Mouse (Mus musculus) gastrocnemius, postnatal 10 days (tissue): Measurements from ENCODE around the gene Cldn13. TPM values are rescaled to one million over a fixed set of nuclear protein-coding genes. Genes with fewer than 3 reads are reported as not detected.
"Not testable (repeated sequence)": the region's sequence is repeated elsewhere in the genome, so short reads cannot be mapped to it uniquely, and the experiment has no call there.

Experiments
- DNase-seq: peaks from one replicate; pipeline ENCODE4 v3.0.0; 2021; ENCODE audit warnings: mixed read lengths
- total RNA-seq, 2 experiments: library from RNA; stranded (reverse); gene quantifications; 2 replicates each; pipeline ENCODE4 v1.2.3; 2021

Gene Cldn13
- total RNA-seq, 2 experiments from 2014 or later = 0.84 TPM; not detected in 1

DNA sequence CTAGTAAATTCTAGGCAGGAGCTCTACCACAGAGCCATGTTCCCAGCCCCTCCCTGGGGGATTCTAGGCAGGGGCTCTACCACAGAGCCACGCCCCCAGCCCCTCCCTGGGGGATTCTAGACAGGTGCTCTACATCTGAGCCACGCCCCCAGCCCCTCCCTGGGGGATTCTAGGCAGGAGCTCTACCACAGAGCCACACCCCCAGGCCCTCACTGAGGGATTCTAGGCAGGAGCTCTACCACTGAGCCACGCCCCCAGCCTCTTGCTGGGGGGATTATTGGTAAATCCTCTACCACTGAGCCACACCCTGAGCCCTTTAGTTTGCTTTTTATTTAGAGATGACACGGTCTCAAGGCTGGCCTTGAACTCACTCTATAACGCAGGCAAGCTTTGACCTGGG is 18.4 kb upstream of the Cldn13 start:
- not testable (repeated sequence) for DNase-seq

DNA sequence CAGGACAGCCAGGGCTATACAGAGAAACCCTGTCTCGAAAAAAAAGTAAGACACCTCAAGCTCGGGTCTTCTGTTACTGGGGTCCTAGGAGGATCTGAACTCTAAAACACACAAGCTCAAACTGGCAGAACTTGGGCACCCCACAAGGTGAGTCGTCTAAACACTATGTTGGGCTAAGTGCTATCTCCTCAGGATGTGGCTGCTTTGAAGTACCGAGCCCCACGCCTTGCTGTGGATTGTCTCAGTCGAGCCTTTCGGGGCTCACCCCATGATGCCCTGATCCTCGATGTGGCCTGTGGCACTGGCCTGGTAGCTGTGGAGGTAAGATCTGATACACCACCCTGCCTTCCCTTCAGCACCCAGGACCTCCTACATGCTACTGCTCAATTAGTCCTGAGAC is 18.0 kb upstream of the Cldn13 start:
- DNase-seq = no peak

- peak; percentile 53 for DNase-seq
Measured at GRCm38 (mm10) chr5:134932903-134933276, 17.6 kb upstream of the Cldn13 start.

DNA sequence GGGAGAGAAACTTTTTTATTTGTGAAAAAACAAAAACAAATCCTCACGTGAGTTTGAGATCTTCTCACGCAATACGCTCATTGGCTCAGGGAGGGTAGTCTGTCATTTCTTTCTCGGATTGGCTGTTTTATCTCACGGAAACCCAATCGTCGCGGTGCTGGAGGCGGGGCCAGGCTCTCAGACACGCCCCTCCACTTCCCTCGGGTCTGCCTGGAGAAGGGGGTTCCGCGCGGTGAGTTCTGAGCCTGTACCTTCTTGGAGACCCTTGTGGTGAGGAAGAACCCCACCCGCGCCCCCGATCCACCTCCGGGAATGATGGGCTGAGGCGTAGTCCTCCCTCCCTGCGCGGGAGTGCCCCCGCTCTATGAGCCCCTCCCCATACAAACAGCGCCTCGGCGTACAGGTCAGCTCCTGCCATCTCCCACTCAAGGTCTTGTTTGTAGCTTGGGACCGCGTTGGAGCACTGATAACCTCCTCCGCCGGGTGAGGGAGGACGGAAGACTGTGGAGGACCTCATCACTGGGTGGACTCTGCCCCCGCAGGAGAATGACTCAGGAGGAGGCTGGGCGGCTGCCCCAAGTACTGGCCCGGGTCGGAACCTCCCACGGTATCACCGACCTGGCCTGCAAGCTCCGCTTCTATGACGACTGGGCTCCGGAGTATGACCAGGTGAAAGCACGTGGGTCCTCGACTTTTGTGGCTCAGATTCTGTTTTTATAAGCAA is 17.0 kb upstream of the Cldn13 start, which contains the start of gene Mettl27:
TSS of gene Mettl27 (plus strand) at position 190 of the 724 bp plus-strand sequence.
- peak; percentile 81 for DNase-seq

DNA sequence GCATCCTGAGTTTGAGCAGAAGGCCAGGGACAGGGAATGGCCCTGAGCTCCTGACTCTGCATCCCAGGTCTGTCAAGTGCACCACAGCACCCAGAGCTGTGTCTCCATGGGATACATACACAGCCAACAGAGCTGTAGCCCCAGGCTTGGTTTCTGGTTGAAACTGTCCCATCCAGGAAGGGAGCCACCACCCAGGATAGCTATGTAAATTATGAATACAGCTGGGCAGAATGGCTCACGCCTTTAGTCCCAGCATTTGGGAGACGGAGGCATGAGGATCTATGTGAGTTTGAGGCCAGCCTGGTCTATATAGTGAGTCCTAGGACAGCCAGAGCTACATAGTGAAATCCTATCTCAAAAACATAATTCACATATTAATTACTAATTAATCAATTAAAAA is 14.7 kb upstream of the Cldn13 start:
- no peak for DNase-seq

- DNase-seq = no peak
Measured at GRCm38 (mm10) chr5:134926726-134927125, 11.4 kb upstream of the Cldn13 start.

DNA sequence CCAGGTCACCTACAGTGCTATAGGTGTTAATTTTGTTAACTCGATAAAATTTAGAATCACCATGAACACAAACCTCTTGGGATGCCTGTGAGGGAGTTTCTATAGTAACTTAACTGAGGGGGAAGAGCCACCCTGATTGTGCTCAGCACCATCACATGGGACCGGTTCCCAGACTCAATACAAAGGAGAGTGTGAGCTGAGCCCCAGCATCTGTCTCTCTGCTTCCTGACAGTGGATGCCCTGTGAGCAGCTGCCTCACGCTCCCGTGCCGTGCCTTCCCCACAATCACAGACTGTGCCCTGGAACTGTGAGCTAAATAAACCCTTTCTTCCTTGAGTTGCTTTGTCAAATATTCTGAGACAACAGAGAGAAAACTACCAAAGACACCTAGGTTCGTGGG is 7.8 kb upstream of the Cldn13 start:
- no peak for DNase-seq

- DNase-seq = no peak
Measured at GRCm38 (mm10) chr5:134921106-134921505, 5.8 kb upstream of the Cldn13 start.

GRCm38 (mm10) chr5:134920106-134920687 is 4.9 kb upstream of the Cldn13 start:
- no peak for DNase-seq

DNA sequence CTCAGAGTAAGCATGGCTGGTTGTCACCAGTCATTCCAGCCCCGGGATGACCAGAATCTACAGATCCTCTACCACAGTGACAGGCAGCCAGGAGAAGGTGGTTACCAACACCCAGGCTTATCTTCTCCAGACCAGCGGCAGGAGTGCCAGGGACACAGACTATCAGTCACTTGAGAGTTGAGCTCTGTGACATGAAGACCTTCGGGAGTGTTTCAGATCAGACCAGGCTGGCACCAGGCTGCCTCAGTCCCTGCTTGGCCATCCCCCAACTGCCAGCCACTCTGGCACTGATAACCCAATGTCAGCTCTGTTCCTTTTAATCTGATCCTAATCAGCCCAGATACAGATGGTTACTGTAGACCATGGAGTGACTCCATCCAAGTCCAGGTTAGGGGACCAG is 3.8 kb upstream of the Cldn13 start:
- no peak for DNase-seq

- peak; percentile 64 for DNase-seq
Measured at GRCm38 (mm10) chr5:134918071-134918832, 2.9 kb upstream of the Cldn13 start.

DNA sequence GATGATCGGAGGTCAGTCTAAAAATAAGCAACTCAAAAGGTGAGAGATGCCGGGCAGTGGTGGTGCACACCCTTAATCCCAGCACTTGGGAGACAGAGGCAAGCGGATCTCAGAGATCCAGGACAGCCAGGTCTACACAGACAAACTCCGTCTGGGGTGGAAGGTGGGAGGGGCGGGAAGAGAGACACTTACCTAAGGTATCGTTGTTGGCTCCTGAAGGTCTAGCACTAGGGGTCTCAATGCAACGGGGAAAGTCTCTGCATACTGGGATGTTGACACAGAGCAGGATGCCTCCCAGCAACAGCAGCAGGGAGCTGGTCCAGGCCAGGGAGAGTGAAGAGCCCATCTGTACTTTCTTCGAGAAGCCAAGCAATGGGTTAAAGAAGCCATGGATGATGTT is 816 bp downstream of the Cldn13 start:
- DNase-seq = no peak

DNA sequence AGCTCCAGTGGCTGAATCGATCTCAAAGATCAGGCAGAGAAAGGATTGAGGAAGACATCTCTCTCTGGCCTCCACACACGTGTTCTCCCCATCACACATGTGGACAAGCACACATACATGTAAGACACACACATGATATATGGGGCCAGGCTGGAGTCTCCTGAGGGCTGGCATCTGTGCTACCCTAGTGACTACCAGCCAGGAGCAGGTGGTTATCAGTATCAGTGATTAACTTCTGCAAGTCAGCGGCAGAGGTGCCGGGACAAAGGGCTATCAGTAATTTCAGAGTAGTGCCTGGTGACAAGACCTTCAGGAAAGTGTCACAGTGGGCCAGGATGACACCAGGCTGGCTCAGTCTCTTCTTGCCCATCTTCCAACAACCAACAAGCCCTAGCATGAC is 1.6 kb downstream of the Cldn13 start:
- no peak for DNase-seq

- DNase-seq = no peak
Measured at GRCm38 (mm10) chr5:134913352-134913751, 2.0 kb downstream of the Cldn13 start.

GRCm38 (mm10) chr5:134911901-134912300 is 3.4 kb downstream of the Cldn13 start:
- no peak for DNase-seq

- DNase-seq = peak; percentile 96
Measured at GRCm38 (mm10) chr5:134907135-134907534, 8.2 kb downstream of the Cldn13 start.

GRCm38 (mm10) chr5:134906633-134907032 is 8.7 kb downstream of the Cldn13 start, which contains the start of gene Tmem270:
Gene Tmem270 (minus strand): TSS chr5:134906733.
- no peak for DNase-seq

GRCm38 (mm10) chr5:134901644-134902027 is 13.7 kb downstream of the Cldn13 start:
- no peak for DNase-seq

- DNase-seq = no peak
Measured at GRCm38 (mm10) chr5:134901012-134901643, 14.2 kb downstream of the Cldn13 start.

- no peak for DNase-seq
Measured at GRCm38 (mm10) chr5:134897596-134897995, 17.7 kb downstream of the Cldn13 start.

DNA sequence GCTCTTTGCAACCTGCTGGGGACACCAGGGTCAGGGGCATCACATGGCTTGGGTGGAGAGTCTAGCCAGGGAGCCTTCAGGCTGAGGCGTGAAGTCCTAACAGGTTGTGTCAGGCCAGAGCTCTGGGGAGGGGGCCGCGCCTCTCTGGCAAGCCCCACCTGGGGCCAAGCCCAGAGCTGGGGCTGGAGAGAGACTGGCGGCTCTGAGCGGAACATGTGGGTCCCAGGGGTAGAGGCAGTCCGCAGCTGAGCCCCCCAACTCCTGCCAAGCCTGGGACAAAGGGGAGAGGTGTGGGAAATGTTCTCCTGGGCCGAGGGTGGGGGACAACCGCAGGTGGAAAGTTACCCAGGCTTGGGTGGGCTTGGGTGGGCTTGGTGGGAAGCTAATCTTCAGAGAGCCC is 18.4 kb downstream of the Cldn13 start:
- DNase-seq = no peak

GRCm38 (mm10) chr5:134895291-134895690 is 20.0 kb downstream of the Cldn13 start:
- DNase-seq = no peak

DNA sequence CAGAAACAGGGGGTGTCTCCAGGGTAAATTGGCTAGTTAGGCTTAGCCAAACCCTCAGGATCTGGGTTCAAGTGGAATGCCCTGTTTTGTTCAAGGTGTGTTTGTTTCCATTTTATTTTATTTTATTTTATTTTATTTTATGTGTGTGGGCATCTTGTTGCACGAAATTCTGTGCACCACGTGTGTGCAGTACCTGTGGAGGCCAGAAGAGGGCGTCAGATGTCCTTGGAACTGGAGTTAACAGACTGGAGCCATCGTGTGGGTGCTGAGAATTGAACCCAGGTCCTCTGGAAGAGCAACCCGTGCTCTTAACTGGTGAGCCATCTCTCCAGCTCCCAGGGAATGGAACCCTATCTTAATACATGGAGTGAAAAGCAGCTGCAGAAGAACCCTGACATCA is 22.6 kb downstream of the Cldn13 start:
- no peak for DNase-seq
